Mouse (Mus musculus) liver, embryonic 14.5 days (tissue): ENCODE measurements around the gene Tut1.

Experiments used
- CTCF ChIP-seq: IDR thresholded peaks from 2 replicates; pipeline ENCODE4 v1.5.1; 2016; ENCODE audit warnings: antibody characterized with exemption, low read depth, control low read depth
- EP300 ChIP-seq: IDR thresholded peaks from 2 replicates; pipeline ENCODE4 v1.6.1; 2016; ENCODE audit warnings: antibody characterized with exemption, low read depth

GRCm38 (mm10) chr19:8940526-8941133 is 13.0 kb upstream of the Tut1 start:
- no peak for TF ChIP-seq CTCF
- TF ChIP-seq EP300: no peak
